15 mouse cellular contexts compared by ENCODE assay signal in the genomic region with DNA sequence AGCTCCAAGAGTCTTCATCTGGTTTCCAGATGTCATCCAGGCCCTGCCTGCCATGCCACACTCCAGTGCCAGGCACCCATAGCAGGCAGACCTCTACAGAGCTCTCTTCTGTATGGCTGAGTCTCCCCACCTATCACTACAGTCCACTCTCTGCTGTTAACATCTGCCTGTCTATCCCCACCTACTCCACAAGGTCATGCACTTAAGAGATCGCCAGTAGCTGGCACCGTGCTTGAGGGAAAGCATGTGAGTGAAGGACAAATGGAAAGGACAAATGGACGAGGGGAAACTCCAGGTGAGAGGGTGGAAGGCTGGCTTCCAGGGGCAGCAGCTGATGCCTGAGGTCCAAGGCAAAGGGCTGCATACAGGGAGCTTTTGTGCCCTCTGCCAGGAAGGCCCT.
"Had no signal": no experiment of that assay in that cellular context is flagged by ENCODE, and none has a peak within 500 bp of the region (broad histone marks: within the 10 kb centered on the region; RNA-seq: fewer than 3 reads in every experiment).

No protein-coding gene starts in this region.

- H3K9me3 ChIP-seq: limb, embryonic 15.5 days; midbrain, embryonic 10.5 days; neural tube, embryonic 15.5 days had no signal

- DNase-seq: kidney, postnatal 14 days; lung, embryonic 14.5 days; lung, postnatal 10 days; lung, postnatal 4 days; midbrain, embryonic 14.5 days; right cerebral cortex, adult 18-20 months; right cerebral cortex, postnatal 25 days; thymus, adult 18-20 months; thymus, postnatal 14 days had no signal

- H3K4me3 ChIP-seq: left cerebral cortex, adult 2 months; limb, embryonic 15.5 days; liver, embryonic 12.5 days; midbrain, embryonic 10.5 days; myocyte; neural tube, embryonic 15.5 days had no signal

- H3K27ac ChIP-seq: left cerebral cortex, adult 2 months; limb, embryonic 15.5 days; liver, embryonic 12.5 days; midbrain, embryonic 10.5 days; neural tube, embryonic 15.5 days had no signal

- ATAC-seq: liver, embryonic 12.5 days had no signal

- H3K4me2 ChIP-seq: limb, embryonic 15.5 days; liver, embryonic 12.5 days; lung, embryonic 14.5 days; neural tube, embryonic 15.5 days had no signal

- H3K9ac ChIP-seq: limb, embryonic 15.5 days; liver, embryonic 12.5 days; lung, embryonic 14.5 days; neural tube, embryonic 15.5 days had no signal

- H3K4me1 ChIP-seq: limb, embryonic 15.5 days; liver, embryonic 12.5 days; neural tube, embryonic 15.5 days had no signal

- H3K27me3 ChIP-seq: limb, embryonic 15.5 days; liver, embryonic 12.5 days; neural tube, embryonic 15.5 days had no signal
